Mouse (Mus musculus) olfactory bulb, adult 2 months (tissue): ENCODE data around the gene Tspan31. TPM values are rescaled to one million over a fixed set of nuclear protein-coding genes. Genes with fewer than 3 reads are reported as not detected.

Experiments used
- H3K27ac ChIP-seq: fragments of 200-500 bp; 2 replicates; pipeline ENCODE4 v1.5.1; 2012; ENCODE audit warnings: low read depth, low read length; ENCODE audit not compliant: insufficient read depth
- H3K4me1 ChIP-seq: fragments of 200-500 bp; 2 replicates; pipeline ENCODE4 v1.6.1; 2012; ENCODE audit warnings: low read length; ENCODE audit not compliant: control insufficient read depth, insufficient read depth
- H3K4me3 ChIP-seq: fragments of 200-500 bp; 2 replicates; pipeline ENCODE4 v1.5.1; 2012; ENCODE audit warnings: mild to moderate bottlenecking, low read depth, low read length, moderate library complexity; ENCODE audit not compliant: insufficient read depth
- CTCF ChIP-seq: fragments of 200-500 bp; IDR thresholded peaks from 2 replicates; pipeline ENCODE4 v1.5.1; 2012; ENCODE audit warnings: low read depth, mild to moderate bottlenecking, low read length, moderate library complexity; ENCODE audit not compliant: insufficient read depth
- POLR2A ChIP-seq: fragments of 200-500 bp; IDR thresholded peaks from 2 replicates; pipeline ENCODE4 v1.6.1; 2012; ENCODE audit warnings: mild to moderate bottlenecking, low read depth, low read length, moderate library complexity; ENCODE audit not compliant: insufficient read depth
- WGBS: fragments of 180-500 bp; shearing (Covaris S2); methylation state at CpG from one replicate; pipeline ENCODE4 v1.1.7; 2018; 5-methylcytosine and 5-hydroxymethylcytosine counted together
- polyA plus RNA-seq: library from polyadenylated mRNA; stranded (reverse); fragments of >200 nt; gene quantifications from 2 replicates; pipeline ENCODE4 v1.2.4, GENCODE M21; 2012; ENCODE audit warnings: low replicate concordance; ENCODE audit not compliant: missing spikeins, insufficient read depth, insufficient read length

Gene Tspan31
- polyA plus RNA-seq, 1 experiment = not detected

DNA sequence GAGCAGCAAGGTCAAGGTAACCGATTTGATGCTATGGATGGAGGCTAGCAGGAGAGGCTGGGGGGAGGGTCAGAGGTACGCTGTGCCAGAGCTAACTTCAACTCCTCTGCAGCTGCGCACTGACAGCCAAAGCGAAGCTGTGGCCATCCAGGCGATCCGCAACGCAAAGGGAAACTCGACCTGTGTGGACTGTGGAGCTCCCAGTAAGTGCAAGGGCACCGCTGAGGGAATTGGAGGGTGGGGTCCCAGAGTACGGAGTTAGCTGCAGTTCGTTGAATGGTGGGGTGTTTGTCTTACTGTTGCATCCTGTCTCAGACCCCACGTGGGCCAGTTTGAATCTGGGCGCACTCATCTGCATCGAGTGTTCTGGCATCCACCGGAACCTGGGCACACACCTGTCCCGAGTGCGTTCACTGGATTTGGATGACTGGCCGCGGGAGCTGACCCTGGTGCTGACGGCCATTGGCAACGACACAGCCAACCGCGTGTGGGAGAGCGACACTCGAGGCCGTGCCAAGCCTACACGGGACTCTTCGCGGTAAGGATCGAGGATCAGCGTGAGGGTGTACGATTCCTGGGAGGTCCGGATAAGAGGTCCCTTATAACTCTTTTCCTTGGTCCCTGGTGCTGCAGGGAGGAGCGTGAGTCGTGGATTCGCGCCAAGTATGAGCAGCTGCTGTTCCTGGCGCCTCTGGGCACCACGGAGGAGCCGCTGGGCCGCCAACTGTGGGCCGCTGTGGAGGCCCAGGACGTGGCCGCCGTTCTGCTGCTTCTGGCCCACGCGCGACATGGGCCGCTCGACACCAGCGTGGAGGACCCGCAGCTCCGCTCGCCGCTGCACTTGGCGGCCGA, 20.7 kb upstream of the Tspan31 start:
- peak overlapping the region; percentile 9 for H3K4me3 ChIP-seq
- 0 out of 2 replicates have a peak overlapping the region, but pooled peaks have one; percentile 32 for H3K27ac ChIP-seq

DNA sequence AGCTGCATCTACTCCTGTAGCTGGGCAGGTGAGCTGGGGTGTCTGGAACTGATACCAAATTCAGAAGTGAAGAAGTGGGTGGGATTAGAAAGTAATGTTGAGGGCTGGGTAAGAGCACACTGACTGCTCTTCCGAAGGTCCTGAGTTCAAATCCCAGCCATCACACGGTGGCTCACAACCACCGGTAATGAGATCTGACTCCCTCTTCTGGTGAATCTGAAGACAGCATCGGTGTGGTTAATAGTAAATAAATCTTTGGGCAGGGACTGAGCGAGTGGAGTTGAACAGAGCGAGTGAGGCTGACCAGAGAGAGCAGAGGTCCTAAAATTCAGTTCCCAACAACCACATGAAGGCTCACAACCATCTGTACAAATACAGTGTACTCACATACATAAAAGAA, 15.6 kb upstream of the Tspan31 start:
- TF ChIP-seq POLR2A = no peak
- TF ChIP-seq CTCF = no peak
- H3K27ac ChIP-seq = no peak overlapping the region

More for the DNA sequence above, 20.7 kb upstream of the Tspan31 start:
- peaks cover 63% of the 10 kb centered on the region for H3K4me1 ChIP-seq
- TF ChIP-seq POLR2A = no peak
- TF ChIP-seq CTCF = no peak
- 13% methylated on average over 57 of the region's 57 CpGs for WGBS

DNA sequence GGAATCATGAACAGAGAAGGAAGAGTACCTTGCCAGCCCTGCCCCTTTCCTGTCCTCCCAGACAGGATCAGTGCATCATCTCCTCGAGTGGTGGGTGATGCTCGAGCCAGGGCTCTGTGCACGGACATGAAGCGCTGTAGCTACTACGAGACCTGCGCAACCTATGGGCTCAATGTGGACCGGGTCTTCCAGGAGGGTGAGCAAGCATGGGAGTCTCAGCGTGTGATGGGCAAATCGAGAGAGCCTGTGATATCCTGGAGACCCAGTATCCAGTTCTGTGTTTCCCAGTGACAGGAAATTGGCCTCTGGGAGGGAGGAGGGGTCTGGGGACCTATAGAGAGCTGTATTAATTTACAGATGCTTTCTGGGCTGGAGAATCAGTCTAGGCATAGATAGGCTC, 15.0 kb upstream of the Tspan31 start:
- 88% methylated on average over 9 of the region's 9 CpGs for WGBS
- TF ChIP-seq CTCF (no peak), POLR2A (no peak)
- H3K4me1 ChIP-seq = peaks cover 46% of the 10 kb centered on the region
- H3K4me3 ChIP-seq = no peak overlapping the region
- no peak overlapping the region for H3K27ac ChIP-seq

More for the DNA sequence above, 15.6 kb upstream of the Tspan31 start:
- 56% methylated on average over 6 of the region's 6 CpGs for WGBS
- no peak overlapping the region for H3K4me3 ChIP-seq
- peaks cover 50% of the 10 kb centered on the region for H3K4me1 ChIP-seq

DNA sequence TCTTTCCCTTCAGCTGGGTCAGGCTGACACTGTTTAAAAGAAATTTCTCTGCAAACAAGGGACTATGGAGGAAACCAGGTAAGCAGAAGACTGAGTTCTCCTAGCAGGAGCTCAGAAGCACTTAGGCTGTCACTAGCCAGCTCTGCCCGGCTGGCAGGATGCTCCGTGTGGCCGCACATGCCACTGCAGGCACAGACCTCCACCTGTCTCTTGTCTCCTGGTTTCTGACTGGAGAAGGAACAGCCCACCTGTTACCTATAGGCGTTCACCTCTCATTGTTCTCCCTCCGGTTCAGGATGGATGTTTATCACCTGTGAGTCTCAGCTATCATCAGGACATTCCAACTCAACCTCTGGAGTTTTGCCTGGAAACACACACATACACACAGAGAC, 13.8 kb upstream of the Tspan31 start:
- H3K27ac ChIP-seq = no peak overlapping the region
- 45% methylated on average over 5 of the region's 5 CpGs for WGBS
- TF ChIP-seq POLR2A = no peak
- no peak for TF ChIP-seq CTCF
- no peak overlapping the region for H3K4me3 ChIP-seq
- peaks cover 38% of the 10 kb centered on the region for H3K4me1 ChIP-seq

DNA sequence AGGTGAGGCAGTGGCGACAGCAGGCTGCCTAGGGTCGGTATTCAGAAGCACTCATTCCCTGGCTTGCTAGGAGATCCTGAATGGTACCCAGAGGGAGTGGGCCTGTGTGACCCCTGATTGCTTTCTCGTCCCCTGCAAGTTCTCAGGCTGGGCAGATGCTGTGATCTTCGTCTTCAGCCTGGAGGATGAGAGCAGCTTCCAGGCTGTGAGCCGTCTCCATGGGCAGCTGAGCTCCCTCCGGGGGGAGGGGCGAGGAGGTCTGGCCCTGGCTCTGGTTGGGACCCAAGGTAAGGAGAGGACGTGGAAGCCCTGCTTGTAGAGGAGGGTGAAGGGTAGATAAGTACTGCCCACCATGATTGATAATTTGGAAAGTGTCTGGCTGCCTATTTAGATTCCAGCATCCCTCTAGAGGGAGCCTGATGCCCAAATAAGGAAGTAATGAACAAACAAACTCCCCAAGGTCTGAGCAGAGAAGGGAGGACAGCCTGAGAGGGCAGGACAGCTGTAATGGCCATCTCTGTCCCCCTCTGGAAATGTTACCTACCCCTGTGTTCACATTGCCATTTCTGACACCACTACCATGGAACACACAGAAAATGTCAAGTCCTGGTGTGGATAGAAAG, 13.3 kb upstream of the Tspan31 start:
- Histone ChIP-seq H3K27ac (peak overlapping the region; percentile 40; the same call in 1 of the 2 replicates), H3K4me3 (no peak overlapping the region), H3K4me1 (peaks cover 38% of the 10 kb centered on the region)
- 38% methylated on average over 8 of the region's 8 CpGs for WGBS
- TF ChIP-seq CTCF (no peak), POLR2A (no peak)

DNA sequence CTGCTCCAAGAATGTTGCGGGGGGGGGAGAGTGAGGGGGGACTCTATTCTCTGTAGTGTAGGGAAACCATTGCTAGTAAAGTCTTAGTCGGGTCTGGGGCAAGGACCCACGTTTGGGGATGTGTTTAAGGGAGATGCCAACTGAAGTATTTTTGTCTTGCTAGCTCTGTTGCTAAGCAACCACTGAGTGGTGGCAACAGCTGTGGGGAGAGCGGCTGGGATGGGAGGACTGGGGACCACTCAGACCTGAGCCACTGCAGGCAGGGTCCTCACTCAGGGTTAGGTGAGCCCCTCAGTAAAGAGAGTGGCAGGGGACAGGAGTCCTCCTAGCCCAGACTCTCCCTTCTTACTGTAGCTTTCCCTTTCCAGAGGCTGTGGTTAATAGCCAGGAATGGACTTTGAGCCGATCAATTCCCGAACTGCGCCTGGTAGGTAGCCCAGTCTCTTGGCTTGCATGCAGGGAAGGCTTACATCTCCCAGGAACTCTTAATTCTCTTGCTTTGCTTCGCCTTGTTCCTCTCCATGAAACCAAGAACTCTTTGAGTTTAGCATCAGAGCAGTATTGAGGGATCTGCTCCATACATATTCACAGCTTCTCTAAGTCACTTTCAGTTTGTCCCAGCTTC, 12.0 kb upstream of the Tspan31 start:
- Histone ChIP-seq H3K4me3 (peak overlapping the region; percentile 89), H3K27ac (peak overlapping the region; percentile 97), H3K4me1 (peaks cover 41% of the 10 kb centered on the region)
- TF ChIP-seq POLR2A (no peak), CTCF (no peak)
- 9% methylated on average over 8 of the region's 8 CpGs for WGBS

DNA sequence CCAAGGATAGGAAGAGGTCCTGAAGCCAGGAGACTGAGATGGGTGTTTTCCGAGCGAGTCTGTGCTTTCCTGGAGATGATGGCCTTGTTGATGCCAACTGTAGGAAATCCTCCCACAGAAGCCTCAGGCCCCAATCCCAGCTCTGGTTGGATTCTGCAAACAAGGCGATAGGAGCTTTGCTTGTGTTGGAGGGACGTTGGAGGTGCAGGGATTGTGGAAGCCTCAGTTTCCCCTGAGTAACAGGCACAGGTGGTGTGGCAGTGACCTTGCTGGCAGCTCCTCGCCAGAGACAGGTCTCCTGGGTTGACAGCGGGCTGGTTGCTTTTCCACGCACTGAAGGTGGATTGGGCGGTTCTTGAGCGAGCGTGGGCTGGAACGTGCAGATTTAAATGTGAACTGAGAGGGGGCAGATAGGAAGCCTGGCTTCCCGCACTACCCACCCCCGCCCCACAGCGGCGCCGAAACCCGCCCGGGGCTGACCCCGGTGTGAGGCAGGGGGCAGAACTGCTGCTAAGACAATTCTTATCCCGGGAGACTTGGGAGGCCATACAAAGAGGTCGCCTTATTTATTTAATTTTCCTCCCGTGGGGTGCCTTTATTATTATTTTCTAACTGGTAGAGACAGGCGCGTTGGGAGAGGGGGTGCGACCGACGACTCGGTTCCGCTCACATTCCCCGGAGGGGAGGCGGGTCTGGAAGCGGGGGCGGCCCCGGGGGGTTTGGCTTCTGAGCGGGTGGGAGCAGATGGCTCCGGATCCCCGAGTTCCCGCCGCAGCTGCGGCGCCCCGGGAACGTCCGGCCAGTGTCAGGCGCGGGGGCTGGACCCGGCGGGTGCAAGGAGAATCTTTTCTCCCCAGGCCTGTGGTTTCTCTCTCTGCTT, 11.1 kb upstream of the Tspan31 start:
- peaks cover 41% of the 10 kb centered on the region for H3K4me1 ChIP-seq
- WGBS = 3% methylated on average over 48 of the region's 48 CpGs
- peak overlapping the region; percentile 89 for H3K4me3 ChIP-seq
- H3K27ac ChIP-seq = peak overlapping the region; percentile 97
- TF ChIP-seq POLR2A (0 out of 2 replicates have a peak, but pooled peaks have one; percentile 38), CTCF (no peak)

DNA sequence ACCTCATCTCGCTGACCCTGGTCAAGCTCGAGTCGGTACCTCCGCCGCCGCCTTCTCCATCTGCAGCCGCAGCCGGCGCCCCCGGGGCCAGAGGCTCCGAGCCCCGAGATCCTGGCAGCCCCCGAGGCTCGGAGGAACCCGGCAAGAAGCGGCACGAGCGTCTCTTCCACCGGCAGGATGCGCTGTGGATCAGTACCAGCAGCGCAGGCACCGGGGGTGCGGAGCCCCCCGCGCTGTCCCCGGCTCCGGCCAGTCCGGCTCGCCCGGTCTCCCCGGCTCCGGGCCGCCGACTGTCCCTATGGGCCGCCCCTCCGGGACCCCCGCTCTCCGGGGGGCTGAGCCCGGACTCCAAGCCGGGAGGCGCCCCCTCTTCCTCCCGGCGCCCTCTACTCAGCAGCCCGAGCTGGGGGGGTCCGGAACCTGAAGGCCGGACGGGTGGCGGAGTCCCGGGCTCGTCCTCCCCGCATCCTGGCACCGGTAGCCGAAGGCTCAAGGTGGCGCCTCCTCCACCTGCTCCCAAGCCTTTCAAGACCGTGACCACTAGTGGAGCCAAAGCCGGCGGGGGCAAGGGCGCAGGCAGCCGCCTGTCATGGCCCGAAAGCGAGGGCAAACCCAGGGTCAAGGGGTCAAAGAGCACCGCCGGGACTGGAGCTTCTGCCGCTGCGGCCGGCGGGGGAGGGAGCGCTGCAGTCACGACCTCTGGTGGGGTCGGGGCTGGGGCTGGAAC, 9.8 kb upstream of the Tspan31 start:
- peaks cover 46% of the 10 kb centered on the region for H3K4me1 ChIP-seq
- H3K27ac ChIP-seq = peak overlapping the region; percentile 97
- TF ChIP-seq POLR2A (no peak), CTCF (no peak)
- 4% methylated on average over 70 of the region's 70 CpGs for WGBS
- peak overlapping the region; percentile 89 for H3K4me3 ChIP-seq
